Mouse (Mus musculus): ENCODE data around the gene Sebox. TPM values are rescaled to one million over a fixed set of nuclear protein-coding genes. Genes with fewer than 3 reads are reported as not detected.

The Sebox gene
- polyA plus RNA-seq (2012; rRNA removed): not detected in 2 replicates

GRCm38 (mm10) chr11:78502909-78503650 lies at the start of gene Sebox:
Gene Sebox (plus strand): TSS chr11:78503447.
- DNase-seq (ENCODE audit: low read depth): no peak

- DNase-seq (ENCODE audit: low read depth): no peak
These were observed 49.6 kb upstream of the Sebox start for GRCm38 (mm10) chr11:78453675-78454074.

GRCm38 (mm10) chr11:78454276-78454675 lies 49.0 kb upstream of the Sebox start:
- DNase-seq (ENCODE audit: low read depth): no peak

DNA sequence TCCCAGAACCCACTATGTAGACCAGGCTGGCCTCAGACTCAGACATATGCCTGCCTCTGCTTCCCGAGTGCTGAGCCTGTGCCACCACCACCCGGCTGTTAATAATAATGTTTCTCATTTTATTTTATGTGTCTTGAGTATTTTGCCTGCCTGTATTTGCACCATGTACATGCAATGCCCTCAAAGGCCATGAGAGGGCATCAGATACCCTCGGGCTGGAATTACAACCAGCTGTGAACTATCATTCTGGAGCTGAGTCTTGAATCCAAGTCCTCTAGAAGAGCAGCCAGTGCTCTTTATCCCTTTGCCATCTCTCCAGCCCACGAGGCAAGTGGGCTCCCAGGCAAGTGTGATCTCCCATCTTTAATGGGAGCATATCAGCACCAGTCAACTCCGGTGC lies 47.9 kb upstream of the Sebox start:
- DNase-seq (ENCODE audit: low read depth): no peak

- DNase-seq (ENCODE audit: low read depth): no peak
These were observed 44.5 kb upstream of the Sebox start for GRCm38 (mm10) chr11:78458740-78459139.

DNA sequence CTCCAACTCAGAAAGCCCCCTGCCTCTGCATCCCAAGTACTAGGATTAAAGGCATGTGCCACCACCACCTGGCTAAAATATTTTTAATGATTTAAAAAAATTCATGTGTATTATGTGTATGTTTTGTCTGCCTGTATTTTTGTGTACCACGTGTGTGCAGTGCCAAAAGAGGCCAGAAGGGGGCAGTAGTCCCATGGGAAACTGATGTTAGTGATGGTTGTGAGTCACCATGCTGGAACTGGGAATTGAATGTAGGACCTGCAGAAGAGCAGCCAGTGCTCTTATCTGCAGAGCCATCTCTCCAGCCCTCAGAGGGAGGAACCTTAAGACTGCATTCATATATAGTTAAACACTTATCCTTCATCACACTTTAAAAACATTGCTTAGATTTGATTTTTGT lies 41.4 kb upstream of the Sebox start:
- no peak for DNase-seq (ENCODE audit: low read depth)

GRCm38 (mm10) chr11:78462669-78463068 lies 40.6 kb upstream of the Sebox start:
- no peak for DNase-seq (ENCODE audit: low read depth)

- no peak for DNase-seq (ENCODE audit: low read depth)
These were observed 39.8 kb upstream of the Sebox start for GRCm38 (mm10) chr11:78463286-78464036.

- DNase-seq (ENCODE audit: low read depth): no peak
These were observed 38.1 kb upstream of the Sebox start for GRCm38 (mm10) chr11:78465116-78465515.

- DNase-seq (ENCODE audit: low read depth): peak; percentile 36
These were observed 37.6 kb upstream of the Sebox start, which contains the start of gene Slc46a1 for GRCm38 (mm10) chr11:78465568-78466180. Gene Slc46a1 (plus strand): TSS chr11:78465697.

DNA sequence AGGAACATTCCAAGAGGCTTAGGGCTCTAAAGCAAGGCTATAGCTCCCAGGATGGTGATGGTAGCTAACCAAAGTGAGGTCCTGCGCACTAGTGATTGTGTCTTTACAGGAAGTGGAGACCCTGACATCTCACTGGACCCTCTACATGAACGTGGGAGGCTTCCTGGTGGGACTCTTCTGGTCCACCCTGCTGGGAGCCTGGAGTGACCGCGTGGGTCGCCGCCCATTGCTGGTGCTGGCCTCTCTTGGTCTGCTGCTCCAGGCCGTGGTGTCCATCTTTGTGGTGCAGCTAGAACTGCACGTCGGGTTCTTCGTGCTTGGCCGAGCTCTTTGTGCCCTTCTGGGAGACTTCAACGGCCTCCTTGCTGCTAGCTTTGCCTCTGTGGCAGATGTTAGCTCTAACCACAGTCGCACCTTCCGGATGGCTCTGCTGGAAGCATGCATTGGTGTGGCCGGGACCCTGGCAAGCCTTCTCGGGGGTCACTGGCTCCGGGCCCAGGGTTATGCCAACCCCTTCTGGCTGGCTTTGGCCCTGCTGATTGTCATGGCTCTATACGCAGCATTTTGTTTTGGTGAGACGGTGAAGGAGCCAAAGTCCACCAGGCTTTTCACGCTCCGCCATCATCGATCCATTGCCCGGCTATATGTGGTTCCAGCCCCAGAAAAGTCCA lies 36.9 kb upstream of the Sebox start:
- DNase-seq (ENCODE audit: low read depth): no peak

GRCm38 (mm10) chr11:78467515-78467914 lies 35.7 kb upstream of the Sebox start:
- no peak for DNase-seq (ENCODE audit: low read depth)

GRCm38 (mm10) chr11:78467932-78468331 lies 35.3 kb upstream of the Sebox start:
- no peak for DNase-seq (ENCODE audit: low read depth)

- DNase-seq (ENCODE audit: low read depth): no peak
These were observed 31.7 kb upstream of the Sebox start for GRCm38 (mm10) chr11:78471326-78472103.

GRCm38 (mm10) chr11:78475289-78475688 lies 28.0 kb upstream of the Sebox start:
- DNase-seq (ENCODE audit: low read depth): no peak

GRCm38 (mm10) chr11:78483639-78484038 lies 19.6 kb upstream of the Sebox start:
- DNase-seq (ENCODE audit: low read depth): no peak

DNA sequence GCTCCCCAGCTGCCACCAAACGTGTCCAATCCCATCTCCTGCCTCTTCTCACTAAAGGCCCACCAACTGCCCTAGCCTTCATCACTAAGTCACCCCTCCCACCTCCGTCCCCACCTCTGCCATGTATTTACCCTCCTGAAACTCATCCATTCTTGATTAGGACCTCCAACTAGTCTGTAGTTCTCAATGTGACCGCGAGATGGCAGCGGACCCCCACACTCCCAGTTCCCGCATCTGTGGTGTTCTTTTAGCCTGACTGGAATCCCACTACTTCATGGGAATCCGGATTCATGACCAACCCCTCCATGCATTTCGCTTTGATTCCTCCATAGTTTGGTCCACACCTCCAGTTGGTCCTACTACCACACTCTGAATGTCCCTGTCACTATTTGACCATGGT lies 15.1 kb upstream of the Sebox start:
- DNase-seq (ENCODE audit: low read depth): no peak

GRCm38 (mm10) chr11:78490781-78491241 lies 12.4 kb upstream of the Sebox start:
- no peak for DNase-seq (ENCODE audit: low read depth)

DNA sequence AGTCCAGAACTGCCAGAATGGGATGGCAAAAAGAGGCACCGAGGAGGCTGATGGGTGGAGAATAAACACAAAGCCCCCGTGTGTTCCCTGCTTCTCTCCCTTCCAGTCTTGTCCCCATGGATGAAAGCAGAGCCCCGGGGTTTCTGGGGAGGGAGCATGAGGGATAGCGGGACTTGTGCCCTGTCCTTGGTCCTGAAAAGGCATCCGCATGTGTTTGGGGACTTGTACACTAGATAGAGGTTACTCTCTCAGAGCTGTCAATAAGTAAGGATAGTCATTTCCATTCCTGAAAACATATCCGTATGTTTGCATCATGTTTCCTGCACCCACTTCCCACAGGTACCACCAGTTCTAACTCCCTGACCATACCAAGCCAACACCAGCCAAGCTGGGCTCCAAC lies 7.3 kb upstream of the Sebox start:
- DNase-seq (ENCODE audit: low read depth): no peak

GRCm38 (mm10) chr11:78497071-78497541 lies 6.1 kb upstream of the Sebox start:
- no peak for DNase-seq (ENCODE audit: low read depth)
